Mouse (Mus musculus) forebrain, embryonic 12.5 days (tissue): Measurements from ENCODE around the gene Cpsf2. TPM values are rescaled to one million over a fixed set of nuclear protein-coding genes. Genes with fewer than 3 reads are reported as not detected.

Experiments
- ATAC-seq: fragments of 200-750 bp; cut with Nextera tagmentation; 2 replicates; pipeline ENCODE4 v1.8.0; 2017; ENCODE audit warnings: moderate TSS enrichment; ENCODE audit not compliant: low FRiP score
- H3K27ac ChIP-seq: fragments of 300-500 bp; sonication (generic); 2 replicates; pipeline ENCODE4 v1.5.1; 2016; ENCODE audit warnings: mild to moderate bottlenecking
- H3K27me3 ChIP-seq: fragments of 300-500 bp; sonication (generic); 2 replicates; pipeline ENCODE4 v1.6.1; 2016; ENCODE audit warnings: mild to moderate bottlenecking
- H3K36me3 ChIP-seq: fragments of 300-500 bp; sonication (generic); replicated peaks from 2 replicates; pipeline ENCODE4 v1.6.1; 2016; ENCODE audit warnings: mild to moderate bottlenecking
- H3K4me1 ChIP-seq: fragments of 300-500 bp; sonication (generic); 2 replicates; pipeline ENCODE4 v1.6.1; 2016
- H3K4me2 ChIP-seq: fragments of 300-500 bp; sonication (generic); 2 replicates; pipeline ENCODE4 v1.6.1; 2016; ENCODE audit warnings: mild to moderate bottlenecking, moderate library complexity
- H3K4me3 ChIP-seq: fragments of 300-500 bp; sonication (generic); replicated peaks from 2 replicates; pipeline ENCODE4 v1.5.1; 2016; ENCODE audit warnings: mild to moderate bottlenecking
- H3K9ac ChIP-seq: fragments of 300-500 bp; sonication (generic); 2 replicates; pipeline ENCODE4 v1.6.1; 2016; ENCODE audit warnings: mild to moderate bottlenecking
- H3K9me3 ChIP-seq: fragments of 300-500 bp; sonication (generic); 2 replicates; pipeline ENCODE4 v1.6.1; 2016
- WGBS: fragments of 180-500 bp; shearing (Covaris S2); methylation state at CpG from one replicate; pipeline ENCODE4 v1.1.7; 2016; 5-methylcytosine and 5-hydroxymethylcytosine counted together
- polyA plus RNA-seq: library from polyadenylated mRNA; unstranded; fragments of >200 nt; fragmentation: Nextera tagmentation; extraction: Ambion mirVana; gene quantifications from 2 replicates; pipeline ENCODE4 v1.2.1, GENCODE M21; 2016

The Cpsf2 gene
- polyA plus RNA-seq, 1 experiment from 2014 or later = 41.4 TPM

- ATAC-seq = no peak
- Histone ChIP-seq H3K36me3 (peaks cover 71% of the 10 kb centered on the region), H3K27ac (no peak overlapping the region), H3K4me2 (no peak overlapping the region), H3K4me1 (no peaks in the 10 kb centered on the region), H3K27me3 (no peaks in the 10 kb centered on the region), H3K9me3 (no peaks in the 10 kb centered on the region), H3K9ac (no peak overlapping the region), H3K4me3 (no peak overlapping the region)
- WGBS = 81% methylated on average over 3 of the region's 3 CpGs
These were observed 9.3 kb downstream of the Cpsf2 start for GRCm38 (mm10) chr12:101985110-101985509.

- H3K36me3 ChIP-seq = peaks cover 86% of the 10 kb centered on the region
- H3K4me3 ChIP-seq = no peak overlapping the region
These were observed 11.9 kb downstream of the Cpsf2 start for GRCm38 (mm10) chr12:101987659-101988058.

GRCm38 (mm10) chr12:101994576-101995467 is 19.0 kb downstream of the Cpsf2 start:
- H3K36me3 ChIP-seq = peaks cover 77% of the 10 kb centered on the region

More at GRCm38 (mm10) chr12:101987659-101988058, 11.9 kb downstream of the Cpsf2 start:
- H3K4me2 ChIP-seq = no peak overlapping the region
- no peaks in the 10 kb centered on the region for H3K27me3 ChIP-seq
- no peak overlapping the region for H3K9ac ChIP-seq
- 94% methylated on average over 6 of the region's 6 CpGs for WGBS
- H3K27ac ChIP-seq = no peak overlapping the region
- ATAC-seq = no peak
- no peaks in the 10 kb centered on the region for H3K9me3 ChIP-seq
- no peaks in the 10 kb centered on the region for H3K4me1 ChIP-seq

GRCm38 (mm10) chr12:101998929-101999328 is 23.1 kb downstream of the Cpsf2 start:
- no peak for ATAC-seq
- H3K36me3 ChIP-seq = peaks cover 82% of the 10 kb centered on the region

More at GRCm38 (mm10) chr12:101994576-101995467, 19.0 kb downstream of the Cpsf2 start:
- no peaks in the 10 kb centered on the region for H3K27me3 ChIP-seq
- WGBS = 96% methylated on average over 8 of the region's 8 CpGs
- no peaks in the 10 kb centered on the region for H3K9me3 ChIP-seq
- no peak overlapping the region for H3K4me2 ChIP-seq
- no peak overlapping the region for H3K27ac ChIP-seq
- no peak for ATAC-seq
- H3K4me3 ChIP-seq = no peak overlapping the region
- no peaks in the 10 kb centered on the region for H3K4me1 ChIP-seq
- H3K9ac ChIP-seq = no peak overlapping the region

GRCm38 (mm10) chr12:102000785-102001184 is 25.0 kb downstream of the Cpsf2 start:
- no peak overlapping the region for H3K9ac ChIP-seq
- no peaks in the 10 kb centered on the region for H3K27me3 ChIP-seq
- no peak overlapping the region for H3K4me2 ChIP-seq
- 94% methylated on average over 11 of the region's 11 CpGs for WGBS
- H3K36me3 ChIP-seq = peaks cover 89% of the 10 kb centered on the region
- ATAC-seq = no peak
- no peak overlapping the region for H3K4me3 ChIP-seq
- no peak overlapping the region for H3K27ac ChIP-seq
- H3K4me1 ChIP-seq = no peaks in the 10 kb centered on the region
- H3K9me3 ChIP-seq = no peaks in the 10 kb centered on the region

More at GRCm38 (mm10) chr12:101998929-101999328, 23.1 kb downstream of the Cpsf2 start:
- H3K9me3 ChIP-seq = no peaks in the 10 kb centered on the region
- H3K27ac ChIP-seq = no peak overlapping the region
- WGBS = 96% methylated on average over 5 of the region's 5 CpGs
- no peak overlapping the region for H3K4me3 ChIP-seq
- no peaks in the 10 kb centered on the region for H3K4me1 ChIP-seq
- H3K27me3 ChIP-seq = no peaks in the 10 kb centered on the region
- H3K4me2 ChIP-seq = no peak overlapping the region
- H3K9ac ChIP-seq = no peak overlapping the region

GRCm38 (mm10) chr12:102008111-102008977 is 32.6 kb downstream of the Cpsf2 start:
- Histone ChIP-seq H3K27me3 (no peaks in the 10 kb centered on the region), H3K9me3 (no peaks in the 10 kb centered on the region), H3K4me1 (no peaks in the 10 kb centered on the region), H3K4me2 (no peak overlapping the region), H3K36me3 (peaks cover 24% of the 10 kb centered on the region), H3K27ac (no peak overlapping the region), H3K4me3 (no peak overlapping the region), H3K9ac (no peak overlapping the region)
- WGBS = 90% methylated on average over 16 of the region's 16 CpGs
- ATAC-seq = no peak

GRCm38 (mm10) chr12:102009551-102009950 is 33.8 kb downstream of the Cpsf2 start:
- ATAC-seq = no peak
- no peaks in the 10 kb centered on the region for H3K4me1 ChIP-seq
- no peak overlapping the region for H3K9ac ChIP-seq
- peaks cover 13% of the 10 kb centered on the region for H3K36me3 ChIP-seq
- no peaks in the 10 kb centered on the region for H3K27me3 ChIP-seq
- 93% methylated on average over 6 of the region's 6 CpGs for WGBS
- no peaks in the 10 kb centered on the region for H3K9me3 ChIP-seq
- no peak overlapping the region for H3K4me3 ChIP-seq
- H3K27ac ChIP-seq = no peak overlapping the region
- H3K4me2 ChIP-seq = no peak overlapping the region

- WGBS = 80% methylated on average over 5 of the region's 5 CpGs
- Histone ChIP-seq H3K36me3 (no peaks in the 10 kb centered on the region), H3K4me1 (no peaks in the 10 kb centered on the region), H3K4me2 (no peak overlapping the region), H3K27ac (no peak overlapping the region), H3K4me3 (no peak overlapping the region), H3K27me3 (no peaks in the 10 kb centered on the region), H3K9me3 (no peaks in the 10 kb centered on the region), H3K9ac (no peak overlapping the region)
- ATAC-seq = no peak
These were observed 38.6 kb downstream of the Cpsf2 start for GRCm38 (mm10) chr12:102014411-102014810.

GRCm38 (mm10) chr12:102015127-102015526 is 39.3 kb downstream of the Cpsf2 start:
- H3K27ac ChIP-seq = no peak overlapping the region
- no peak overlapping the region for H3K9ac ChIP-seq
- ATAC-seq = no peak
- H3K4me3 ChIP-seq = no peak overlapping the region
- H3K27me3 ChIP-seq = no peaks in the 10 kb centered on the region
- no peaks in the 10 kb centered on the region for H3K36me3 ChIP-seq
- H3K9me3 ChIP-seq = no peaks in the 10 kb centered on the region
- H3K4me2 ChIP-seq = no peak overlapping the region
- H3K4me1 ChIP-seq = no peaks in the 10 kb centered on the region
- 94% methylated on average over 6 of the region's 6 CpGs for WGBS

GRCm38 (mm10) chr12:102021923-102022322 is 46.1 kb downstream of the Cpsf2 start:
- no peaks in the 10 kb centered on the region for H3K27me3 ChIP-seq
- no peak for ATAC-seq
- 87% methylated on average over 6 of the region's 6 CpGs for WGBS
- no peak overlapping the region for H3K9ac ChIP-seq
- H3K9me3 ChIP-seq = no peaks in the 10 kb centered on the region
- no peak overlapping the region for H3K4me3 ChIP-seq
- H3K4me1 ChIP-seq = no peaks in the 10 kb centered on the region
- no peak overlapping the region for H3K4me2 ChIP-seq
- no peaks in the 10 kb centered on the region for H3K36me3 ChIP-seq
- H3K27ac ChIP-seq = no peak overlapping the region

GRCm38 (mm10) chr12:102029184-102029583 is 53.4 kb downstream of the Cpsf2 start:
- ATAC-seq = no peak

GRCm38 (mm10) chr12:102029892-102030446 is 54.2 kb downstream of the Cpsf2 start:
- H3K4me2 ChIP-seq = no peak overlapping the region
- no peaks in the 10 kb centered on the region for H3K27me3 ChIP-seq
- no peaks in the 10 kb centered on the region for H3K9me3 ChIP-seq
- no peak for ATAC-seq
- H3K9ac ChIP-seq = no peak overlapping the region
- H3K27ac ChIP-seq = no peak overlapping the region
- 42% methylated on average over 4 of the region's 4 CpGs for WGBS
- no peak overlapping the region for H3K4me3 ChIP-seq
- H3K36me3 ChIP-seq = no peaks in the 10 kb centered on the region
- H3K4me1 ChIP-seq = no peaks in the 10 kb centered on the region

More at GRCm38 (mm10) chr12:102029184-102029583, 53.4 kb downstream of the Cpsf2 start:
- no peaks in the 10 kb centered on the region for H3K36me3 ChIP-seq
- no peak overlapping the region for H3K4me2 ChIP-seq
- no peaks in the 10 kb centered on the region for H3K27me3 ChIP-seq
- WGBS = 49% methylated on average over 7 of the region's 7 CpGs
- no peaks in the 10 kb centered on the region for H3K4me1 ChIP-seq
- H3K4me3 ChIP-seq = no peak overlapping the region
- no peaks in the 10 kb centered on the region for H3K9me3 ChIP-seq
- no peak overlapping the region for H3K9ac ChIP-seq
- H3K27ac ChIP-seq = no peak overlapping the region
